Mouse (Mus musculus) MEL (cell line): ENCODE data around the gene Hnrnpk. TPM values are rescaled to one million over a fixed set of nuclear protein-coding genes. Genes with fewer than 3 reads are reported as not detected.
A peak's percentile ranks its signal among the peaks of the same experiment; 100 is the strongest.

Experiments used
- DNase-seq: peaks from one replicate; pipeline ENCODE4 v3.0.0; 2011; ENCODE audit warnings: low read depth, low spot score
- H3K27ac ChIP-seq: 2 replicates; pipeline ENCODE4 v1.5.1; 2012; ENCODE audit warnings: low read depth, mild to moderate bottlenecking, control low read depth, low read length, moderate library complexity; ENCODE audit not compliant: control insufficient read depth
- H3K27me3 ChIP-seq, 2 experiments: fragments of 150-350 bp in 1 of 2; sonication (generic) in 1 of 2; 2 replicates each; pipeline ENCODE4 v1.6.1; 2012; ENCODE audit warnings: low read length in 2 of 2, mild to moderate bottlenecking in 2 of 2, improper control_type of control experiment in 1 of 2, moderate library complexity in 1 of 2; ENCODE audit not compliant: insufficient read depth in 2 of 2, control insufficient read depth in 1 of 2
- H3K36me3 ChIP-seq, 2 experiments: 2 replicates each; pipeline ENCODE4 v1.6.1; 2012 to 2014; ENCODE audit warnings: low read length in 2 of 2, improper control_type of control experiment in 1 of 2, inconsistent platforms in 1 of 2, mild to moderate bottlenecking in 1 of 2; ENCODE audit not compliant: insufficient read depth in 2 of 2, control insufficient read depth in 1 of 2
- H3K4me1 ChIP-seq, 2 experiments: fragments of 150-350 bp in 1 of 2; sonication (generic) in 1 of 2; 2 replicates each; pipeline ENCODE4 v1.6.1; 2012; ENCODE audit warnings: low read length in 2 of 2, improper control_type of control experiment in 1 of 2, mild to moderate bottlenecking in 1 of 2; ENCODE audit not compliant: insufficient read depth in 2 of 2, control insufficient read depth in 1 of 2
- H3K4me3 ChIP-seq, 2 experiments: fragments of 150-350 bp in 1 of 2; sonication (generic) in 1 of 2; 2 replicates each; pipeline ENCODE4 v1.5.1; 2012; ENCODE audit warnings: low read depth in 2 of 2, low read length in 2 of 2, mild to moderate bottlenecking in 2 of 2, moderate library complexity in 2 of 2, control low read depth in 1 of 2, improper control_type of control experiment in 1 of 2; ENCODE audit not compliant: control insufficient read depth in 1 of 2, insufficient read depth in 1 of 2
- H3K79me2 ChIP-seq: 2 replicates; pipeline ENCODE4 v1.6.1; 2012; ENCODE audit warnings: mild to moderate bottlenecking, low read length, moderate library complexity; ENCODE audit not compliant: control insufficient read depth, poor library complexity, insufficient read depth
- H3K9ac ChIP-seq: 2 replicates; pipeline ENCODE4 v1.6.1; 2012; ENCODE audit warnings: low read depth, mild to moderate bottlenecking, control low read depth, low read length, moderate library complexity; ENCODE audit not compliant: control insufficient read depth, poor library complexity, severe bottlenecking
- H3K9me3 ChIP-seq: fragments of 150-350 bp; sonication (generic); replicated peaks from 2 replicates; pipeline ENCODE4 v1.6.1; 2012; ENCODE audit warnings: mild to moderate bottlenecking, low read length, improper control_type of control experiment, moderate library complexity; ENCODE audit not compliant: insufficient read depth
- BHLHE40 ChIP-seq: IDR thresholded peaks from 2 replicates; pipeline ENCODE4 v1.6.1; 2012; ENCODE audit warnings: low read depth, mild to moderate bottlenecking, inconsistent platforms, low read length, improper control_type of control experiment, borderline replicate concordance
- CHD1 ChIP-seq: IDR thresholded peaks from 2 replicates; pipeline ENCODE4 v1.6.1; 2012; ENCODE audit warnings: low read depth, mild to moderate bottlenecking, inconsistent platforms, low read length, improper control_type of control experiment
- E2F4 ChIP-seq: IDR thresholded peaks from 2 replicates; pipeline ENCODE4 v1.6.1; 2011; ENCODE audit warnings: low read depth, low read length, improper control_type of control experiment, borderline replicate concordance
- EP300 ChIP-seq, 2 experiments: IDR thresholded peaks; 2 replicates each; pipeline ENCODE4 v1.6.1; 2011; ENCODE audit warnings: improper control_type of control experiment in 2 of 2, low read length in 2 of 2, low read depth in 1 of 2, mild to moderate bottlenecking in 1 of 2
- GATA1 ChIP-seq: IDR thresholded peaks from 2 replicates; pipeline ENCODE4 v1.6.1; 2011; ENCODE audit warnings: low read depth, low read length, improper control_type of control experiment
- HCFC1 ChIP-seq: IDR thresholded peaks from 2 replicates; pipeline ENCODE4 v1.6.1; 2012; ENCODE audit warnings: low read depth, mild to moderate bottlenecking, inconsistent platforms, low read length, improper control_type of control experiment, moderate library complexity
- JUND ChIP-seq: IDR thresholded peaks from 2 replicates; pipeline ENCODE4 v1.6.1; 2011; ENCODE audit warnings: low read depth, mild to moderate bottlenecking, improper control_type of control experiment, low read length
- MAX ChIP-seq: IDR thresholded peaks from 2 replicates; pipeline ENCODE4 v1.6.1; 2011; ENCODE audit warnings: low read length, improper control_type of control experiment
- MAZ ChIP-seq: IDR thresholded peaks from 2 replicates; pipeline ENCODE4 v1.6.1; 2012; ENCODE audit warnings: low read depth, mild to moderate bottlenecking, inconsistent platforms, low read length, improper control_type of control experiment
- MYB ChIP-seq: IDR thresholded peaks from 2 replicates; pipeline ENCODE4 v1.6.1; 2011; ENCODE audit warnings: mild to moderate bottlenecking, low read depth, low read length, improper control_type of control experiment
- NELFE ChIP-seq: IDR thresholded peaks from 2 replicates; pipeline ENCODE4 v1.6.1; 2011; ENCODE audit warnings: low read depth, low read length, improper control_type of control experiment
- RAD21 ChIP-seq: IDR thresholded peaks from 2 replicates; pipeline ENCODE4 v1.6.1; 2011; ENCODE audit warnings: mild to moderate bottlenecking, low read depth, low read length, improper control_type of control experiment
- SMC3 ChIP-seq: IDR thresholded peaks from 2 replicates; pipeline ENCODE4 v1.6.1; 2011; ENCODE audit warnings: low read depth, low read length, improper control_type of control experiment
- TAL1 ChIP-seq: IDR thresholded peaks from 2 replicates; pipeline ENCODE4 v1.6.1; 2012; ENCODE audit warnings: mild to moderate bottlenecking, inconsistent platforms, low read length, moderate library complexity, mixed read lengths
- ZC3H11A ChIP-seq: IDR thresholded peaks from 2 replicates; pipeline ENCODE4 v1.6.1; 2012; ENCODE audit warnings: low read depth, mild to moderate bottlenecking, inconsistent platforms, low read length, improper control_type of control experiment
- ZMIZ1 ChIP-seq: IDR thresholded peaks from 2 replicates; pipeline ENCODE4 v1.6.1; 2012; ENCODE audit warnings: low read depth, mild to moderate bottlenecking, inconsistent platforms, low read length, improper control_type of control experiment, moderate library complexity
- ZNF384 ChIP-seq: IDR thresholded peaks from 2 replicates; pipeline ENCODE4 v1.6.1; 2012; ENCODE audit warnings: low read depth, mild to moderate bottlenecking, inconsistent platforms, low read length, improper control_type of control experiment
- polyA plus RNA-seq, 2 experiments: library from polyadenylated mRNA; stranded (reverse) in 1 of 2; unstranded in 1 of 2; fragments of >175 nt in 1 of 2; fragments of >200 nt in 1 of 2; gene quantifications; 2 replicates each; pipeline versions ENCODE4 v1.2.1 to v1.2.4; 2012; ENCODE audit warnings: low replicate concordance in 2 of 2, low read depth in 1 of 2; ENCODE audit not compliant: insufficient read length in 2 of 2, insufficient read depth in 1 of 2, missing spikeins in 1 of 2
- total RNA-seq: library from RNA; depleted of rRNA; stranded (reverse); fragments of 300-350 nt; gene quantifications from 2 replicates; pipeline ENCODE4 v1.2.3, GENCODE M21; 2012

Hnrnpk gene
- total and polyA plus RNA-seq, 3 experiments: 542 to 1,739 (median 1,502) TPM

DNA sequence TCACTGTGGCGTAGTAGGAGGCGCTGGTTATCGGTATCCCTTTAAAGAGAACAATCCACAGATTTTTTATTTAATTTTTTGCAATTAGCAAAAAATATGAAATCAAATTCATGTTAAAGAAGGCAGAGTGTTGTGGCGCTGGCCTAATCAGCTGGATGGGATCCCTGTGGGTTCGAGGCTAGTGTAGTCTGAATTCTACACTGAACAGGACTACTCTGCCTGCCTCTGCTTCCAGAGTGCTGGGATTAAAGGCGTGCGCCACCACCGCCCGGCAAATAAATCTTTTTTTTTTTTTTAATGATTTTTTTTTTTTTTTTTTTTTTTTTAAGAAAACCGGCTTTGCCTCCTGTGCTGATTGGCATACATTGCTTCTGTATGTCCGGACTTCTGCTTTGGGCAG, 18.8 kb downstream of the Hnrnpk start:
- no peak overlapping the region for H3K4me3 ChIP-seq
- H3K4me1 ChIP-seq: peaks cover 0 to 5% of the 10 kb centered on the region in 2 experiments; a peak in 1 of 4 replicates
- H3K36me3 ChIP-seq: peaks cover 0 to 9% of the 10 kb centered on the region in 2 experiments; a peak in 2 of 4 replicates
- no peaks in the 10 kb centered on the region for H3K79me2 ChIP-seq
- no peaks in the 10 kb centered on the region for H3K27me3 ChIP-seq
- H3K27ac ChIP-seq: no peak overlapping the region
- H3K9me3 ChIP-seq: no peaks in the 10 kb centered on the region
- TF ChIP-seq ZNF384 (peak; percentile 22; the same call in 1 of the 2 replicates), MYB (no peak)
- TF ChIP-seq, all 39 proteins: peak for 1
- no peak for DNase-seq
- H3K9ac ChIP-seq: no peak overlapping the region

DNA sequence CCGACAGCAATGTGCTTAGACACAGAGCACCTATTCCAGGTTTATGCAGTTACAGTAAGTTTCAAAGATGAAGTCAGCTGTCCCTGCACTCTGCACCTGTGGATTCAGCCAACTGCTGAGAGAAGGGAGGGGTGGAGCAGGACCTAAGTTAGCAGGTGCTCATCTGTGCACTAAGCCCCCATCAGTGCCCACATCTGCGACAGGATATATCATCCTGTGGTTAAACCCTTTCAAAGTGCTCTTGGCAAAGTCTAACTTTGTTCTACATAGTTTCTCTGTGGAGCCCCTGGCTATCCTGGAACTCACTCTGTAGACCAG, 30.0 kb downstream of the Hnrnpk start:
- Histone ChIP-seq H3K27me3 (no peaks in the 10 kb centered on the region), H3K36me3 (no peaks in the 10 kb centered on the region), H3K27ac (no peak overlapping the region), H3K4me3 (no peak overlapping the region), H3K4me1 (no peaks in the 10 kb centered on the region), H3K79me2 (no peaks in the 10 kb centered on the region)
- no peak for DNase-seq
- TF ChIP-seq GATA1: no peak
- TF ChIP-seq HCFC1: no peak
- no peak for TF ChIP-seq SMC3
- TF ChIP-seq EP300 (IDR thresholded peaks at IDR 0.05; ENCODE audit: low read depth in 1 of 2, low read length in 2 of 2): no peak
- no peak for TF ChIP-seq TAL1
- no peak for TF ChIP-seq RAD21
- TF ChIP-seq MAZ: no peak
- no peak for TF ChIP-seq ZNF384
- no peak for TF ChIP-seq ZC3H11A
- no peak for TF ChIP-seq ZMIZ1
- TF ChIP-seq BHLHE40: no peak
- no peak for TF ChIP-seq MAX
- TF ChIP-seq JUND: no peak
- TF ChIP-seq, all 39 proteins: peak for 0
- Histone ChIP-seq H3K9ac (no peak overlapping the region), H3K9me3 (no peaks in the 10 kb centered on the region)

DNA sequence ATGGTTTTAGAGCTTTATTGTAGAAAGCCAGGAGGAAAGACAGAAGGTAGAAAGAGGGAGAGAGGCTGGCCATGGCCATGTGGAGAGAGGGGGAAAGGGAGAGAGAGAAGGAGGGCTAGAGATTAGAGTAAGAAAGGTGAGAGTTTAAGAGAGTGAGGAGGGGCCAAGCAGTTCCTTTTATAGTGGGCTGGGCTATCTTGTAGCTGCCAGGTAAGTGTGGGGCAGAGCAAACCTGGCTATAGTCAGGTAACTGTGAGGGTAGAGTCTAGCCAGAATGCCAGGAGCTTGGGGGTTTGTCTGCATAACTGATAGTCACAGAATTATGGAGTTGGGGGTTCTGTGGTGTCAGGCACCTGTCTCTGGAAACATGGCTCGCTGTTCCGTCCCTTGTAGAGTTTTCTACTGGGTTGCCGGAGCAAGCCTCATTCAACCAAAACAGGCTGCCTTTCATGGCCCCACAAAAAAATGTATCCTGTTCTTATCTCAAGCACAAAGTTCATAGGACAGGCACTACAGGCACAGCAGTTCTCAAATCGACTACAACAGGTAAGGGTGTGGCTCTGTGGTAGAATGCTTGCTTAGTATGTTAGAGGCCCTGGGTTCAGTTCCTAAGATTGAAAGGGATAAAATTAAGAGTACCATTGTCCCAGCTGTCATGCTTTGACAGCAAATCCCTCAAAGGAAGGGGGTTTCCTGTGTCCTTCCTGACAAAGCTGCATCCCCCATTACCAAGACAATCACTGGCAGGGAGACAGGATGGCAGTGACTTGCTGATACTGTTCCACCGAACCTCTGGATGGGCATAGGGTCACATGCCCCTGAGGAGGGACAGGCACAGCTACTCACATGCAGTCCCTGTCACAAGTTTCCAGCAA, 30.6 kb downstream of the Hnrnpk start:
- Histone ChIP-seq H3K4me3 (no peak overlapping the region), H3K27ac (no peak overlapping the region), H3K27me3 (no peaks in the 10 kb centered on the region), H3K9me3 (no peaks in the 10 kb centered on the region), H3K9ac (no peak overlapping the region), H3K79me2 (no peaks in the 10 kb centered on the region), H3K36me3 (no peaks in the 10 kb centered on the region), H3K4me1 (no peaks in the 10 kb centered on the region)
- no peak for DNase-seq
- TF ChIP-seq BHLHE40 (no peak), MYB (no peak), CHD1 (no peak), E2F4 (no peak), ZMIZ1 (no peak), NELFE (no peak), TAL1 (no peak)
